Comparison of ENCODE assay signal across 10 mouse cellular contexts in genomic region chr16:49951925-49952523, GRCm38 (mm10).
DNase-seq lines count a peak whose midpoint lies in the region; ATAC-seq and TF ChIP-seq lines count a peak whose summit lies in the region.
"Had no signal": no experiment of that assay in that cellular context is flagged by ENCODE, and none has a peak within 500 bp of the region (broad histone marks: within the 10 kb centered on the region; RNA-seq: fewer than 3 reads in every experiment).

No protein-coding gene starts in this region.

- no peak for TF ChIP-seq CTCF in lung, adult 2 months (IDR thresholded peaks at IDR 0.05; ENCODE audit: insufficient read depth, low read length)

- no peak overlapping the region for H3K4me2 ChIP-seq in hindbrain, embryonic 13.5 days
- H3K4me2 ChIP-seq: limb, embryonic 12.5 days had no signal

- H3K4me1 ChIP-seq in hindbrain, embryonic 13.5 days (replicated peaks) = peaks cover 9% of the 10 kb centered on the region; the same call in 1 of the 2 replicates
- peaks cover 23% of the 10 kb centered on the region for H3K4me1 ChIP-seq in lung, adult 2 months (ENCODE audit: control insufficient read depth, insufficient read depth, low read length)
- H3K4me1 ChIP-seq: limb, embryonic 12.5 days had no signal

- WGBS in hindbrain, embryonic 13.5 days = 39% methylated on average over 8 of the region's 8 CpGs
- WGBS in lung, adult 2 months = 42% methylated on average over 8 of the region's 8 CpGs

- H3K9ac ChIP-seq in hindbrain, embryonic 13.5 days = no peak overlapping the region
- H3K9ac ChIP-seq: limb, embryonic 12.5 days had no signal

- H3K27me3 ChIP-seq in hindbrain, embryonic 13.5 days = no peaks in the 10 kb centered on the region
- H3K27me3 ChIP-seq: limb, embryonic 12.5 days had no signal

- H3K9me3 ChIP-seq in hindbrain, embryonic 13.5 days = no peaks in the 10 kb centered on the region; the same call in 1 of the 2 replicates

- DNase-seq in adrenal gland, postnatal 14 days = peak; percentile 33
- DNase-seq in adrenal gland, adult 8-10 months = no peak
- peak; percentile 80 for DNase-seq in 3134 (ENCODE audit: extremely low read depth, insufficient read length, low spot score)
- peak; percentile 19 for DNase-seq in lung, adult 2 months
- DNase-seq in layer of hippocampus, postnatal 10 days (ENCODE audit: low spot score in 2 of 2) = no peak
- DNase-seq in urinary bladder, postnatal 4 days (ENCODE audit: low spot score in 2 of 2) = no peak
- DNase-seq in thymus, postnatal 36 days = no peak
- DNase-seq: thymus, postnatal 25 days had no signal

- H3K27ac ChIP-seq in hindbrain, embryonic 13.5 days = peak overlapping the region; percentile 60
- H3K27ac ChIP-seq: limb, embryonic 12.5 days had no signal

- H3K4me3 ChIP-seq in hindbrain, embryonic 13.5 days = no peak overlapping the region
- no peak overlapping the region for H3K4me3 ChIP-seq in lung, adult 2 months (replicated peaks; ENCODE audit: extremely low read depth, low read depth, low read length)
- H3K4me3 ChIP-seq: limb, embryonic 12.5 days had no signal

- ATAC-seq in hindbrain, embryonic 13.5 days (ENCODE audit: low FRiP score) = peak; percentile 80

- no peak for TF ChIP-seq POLR2A in lung, adult 2 months (IDR thresholded peaks at IDR 0.05; ENCODE audit: borderline replicate concordance, extremely low read depth, low read depth, low read length)

- no peaks in the 10 kb centered on the region for H3K36me3 ChIP-seq in hindbrain, embryonic 13.5 days
- H3K36me3 ChIP-seq: limb, embryonic 12.5 days had no signal

Comparison
In these comparisons a context has a peak if more than half of its experiments do, and no peak if none do; other contexts are left out.
1. DNase-seq: peak in adrenal gland, postnatal 14 days (single experiment), 3134 (single experiment) and lung, adult 2 months (single experiment); none in adrenal gland, adult 8-10 months (single experiment), layer of hippocampus, postnatal 10 days (0 of 2), urinary bladder, postnatal 4 days (0 of 2) and thymus, postnatal 36 days (0 of 2).